Mouse (Mus musculus) mouse trophoblast stem cell (cell line): ENCODE data around the gene Mr1.
"Not testable (repeated sequence)": the region's sequence is repeated elsewhere in the genome, so short reads cannot be mapped to it uniquely, and the experiment has no call there.

Experiments
- in situ Hi-C, 2 experiments: fragments of 300-500 bp; cut with MseI, MboI; formaldehyde crosslinking; loops; 2 replicates in 1 of 2; 3 replicates in 1 of 2; pipeline ENCODE4 v1.15.1; 2025

Gene Mr1

GRCm38 (mm10) chr1:155146572-155146980, at the start of gene Mr1:
Gene Mr1, minus strand, starts transcription at chr1:155146814.
- in situ Hi-C loops, result no loop called here

GRCm38 (mm10) chr1:155192805-155193368, 46.3 kb upstream of the Mr1 start:
- in situ Hi-C loops, result no loop called here

- in situ Hi-C loops, result no loop called here
These were observed 45.1 kb upstream of the Mr1 start for GRCm38 (mm10) chr1:155191671-155192070.

- in situ Hi-C loops, result no loop called here
These were observed 44.6 kb upstream of the Mr1 start for GRCm38 (mm10) chr1:155191219-155191618.

- in situ Hi-C loops, result no loop called here
These were observed 42.0 kb upstream of the Mr1 start for GRCm38 (mm10) chr1:155188656-155189055.

- in situ Hi-C loops, result no loop called here
These were observed 37.6 kb upstream of the Mr1 start for GRCm38 (mm10) chr1:155184191-155184590.

- in situ Hi-C loops, result no loop called here
These were observed 31.7 kb upstream of the Mr1 start for GRCm38 (mm10) chr1:155178192-155178924.

GRCm38 (mm10) chr1:155174424-155174823, 27.8 kb upstream of the Mr1 start:
- in situ Hi-C loops, result no loop called here

- in situ Hi-C loops, result not testable (repeated sequence)
These were observed 27.0 kb upstream of the Mr1 start for GRCm38 (mm10) chr1:155173644-155174016.

- in situ Hi-C loops, result no loop called here
These were observed 26.5 kb upstream of the Mr1 start for GRCm38 (mm10) chr1:155172895-155173643.

GRCm38 (mm10) chr1:155169935-155170334, 23.3 kb upstream of the Mr1 start:
- in situ Hi-C loops, result no loop called here

GRCm38 (mm10) chr1:155167453-155167852, 20.8 kb upstream of the Mr1 start:
- in situ Hi-C loops, result no loop called here

GRCm38 (mm10) chr1:155158970-155159484, 12.4 kb upstream of the Mr1 start:
- in situ Hi-C loops, result no loop called here

- in situ Hi-C loops, result no loop called here
These were observed 11.7 kb upstream of the Mr1 start, which contains the start of gene Stx6 for GRCm38 (mm10) chr1:155158141-155158969. Gene Stx6, plus strand, starts transcription at chr1:155158715.

- in situ Hi-C loops, result no loop called here
These were observed 7.3 kb upstream of the Mr1 start for GRCm38 (mm10) chr1:155153906-155154305.

GRCm38 (mm10) chr1:155150821-155151220, 4.2 kb upstream of the Mr1 start:
- in situ Hi-C loops, result no loop called here

- in situ Hi-C loops, result no loop called here
These were observed 2.8 kb upstream of the Mr1 start for GRCm38 (mm10) chr1:155149403-155149802.

GRCm38 (mm10) chr1:155147228-155147627, 614 bp upstream of the Mr1 start:
- in situ Hi-C loops, result no loop called here

- in situ Hi-C loops, result no loop called here
These were observed 994 bp downstream of the Mr1 start for GRCm38 (mm10) chr1:155145620-155146019.

- in situ Hi-C loops, result loop anchor here in 1 of 2 experiments (5.0 kb wide), 1 partner anchor 93 kb away; no protein-coding TSS in a partner anchor
These were observed 6.5 kb downstream of the Mr1 start for GRCm38 (mm10) chr1:155140076-155140475.

GRCm38 (mm10) chr1:155138795-155139194, 7.8 kb downstream of the Mr1 start:
- in situ Hi-C loops, result no loop called here
